Mouse (Mus musculus) C2C12 (cell line): ENCODE measurements at regions not wholly inside any gene's neighbourhood (a gene's known extent, or its start where the extent isn't known, plus 50 kb on each side); places are given as distances from the start of the nearest gene placed in this dataset.

ENCODE experiments used
- CEBPB ChIP-seq: IDR thresholded peaks from one replicate; pipeline ENCODE4 v1.6.1; 2011; ENCODE audit warnings: low read depth, mild to moderate bottlenecking, control low read depth, moderate library complexity
- CTCF ChIP-seq: IDR thresholded peaks from one replicate; pipeline ENCODE4 v1.5.1; 2011; ENCODE audit not compliant: control insufficient read depth, insufficient read depth, insufficient read length
- FOSL1 ChIP-seq: IDR thresholded peaks from one replicate; pipeline ENCODE4 v1.8.0; 2011; ENCODE audit warnings: mild to moderate bottlenecking, low read length; ENCODE audit not compliant: poor library complexity, insufficient read depth, severe bottlenecking
- MAX ChIP-seq: IDR thresholded peaks from one replicate; pipeline ENCODE4 v1.6.1; 2011; ENCODE audit warnings: mild to moderate bottlenecking, control low read depth
- MYOD1 ChIP-seq: IDR thresholded peaks from one replicate; pipeline ENCODE4 v1.6.1; 2011; ENCODE audit warnings: low read depth; ENCODE audit not compliant: control insufficient read depth, insufficient read length
- MYOG ChIP-seq: IDR thresholded peaks from one replicate; pipeline ENCODE4 v1.6.1; 2011; ENCODE audit not compliant: control insufficient read depth, insufficient read length; ENCODE audit errors: extremely low read depth
- USF1 ChIP-seq: IDR thresholded peaks from one replicate; pipeline ENCODE4 v1.6.1; 2011; ENCODE audit warnings: low read depth, mild to moderate bottlenecking, control low read depth, moderate library complexity

DNA sequence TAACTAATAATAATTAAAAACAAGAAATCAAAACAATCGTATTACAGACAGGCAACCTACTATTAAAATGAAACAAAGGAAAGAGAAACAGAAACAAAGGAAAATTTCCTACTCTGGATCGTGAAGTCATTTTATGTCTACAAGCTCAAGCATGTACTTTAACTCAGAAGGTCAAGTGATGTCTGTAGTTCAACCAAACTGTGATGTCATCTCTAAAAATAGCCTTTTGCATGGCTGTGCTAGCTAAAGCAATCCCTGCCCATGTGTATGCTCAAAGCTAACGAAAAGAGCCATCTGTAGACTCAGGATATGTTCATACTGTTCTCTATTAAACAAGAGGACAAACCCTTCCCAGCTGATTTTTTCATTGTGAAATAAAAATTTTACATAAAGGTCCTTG is 500.7 kb downstream of the Nr2f2 start:
- TF ChIP-seq CTCF: no peak
- TF ChIP-seq USF1: no peak
- no peak for TF ChIP-seq CEBPB
- no peak for TF ChIP-seq MAX
- no peak for TF ChIP-seq MYOG
- no peak for TF ChIP-seq MYOD1
- no peak for TF ChIP-seq FOSL1
